Mouse (Mus musculus) intestine, embryonic 14.5 days (tissue): Measurements from ENCODE around the gene Tmem217. TPM values are rescaled to one million over a fixed set of nuclear protein-coding genes. Genes with fewer than 3 reads are reported as not detected.
"Not testable (repeated sequence)": the region's sequence is repeated elsewhere in the genome, so short reads cannot be mapped to it uniquely, and the experiment has no call there.

Experiments
- ATAC-seq: fragments of 200-750 bp; cut with Nextera tagmentation; replicated peaks from 2 replicates; pipeline ENCODE4 v1.8.0; 2017; ENCODE audit warnings: low read depth, moderate number of reproducible peaks, moderate TSS enrichment, moderate library complexity; ENCODE audit not compliant: low FRiP score, low TSS enrichment
- DNase-seq: peaks from one replicate; pipeline ENCODE4 v3.0.0-alpha.2; 2018; ENCODE audit warnings: low spot score
- H3K27ac ChIP-seq: fragments of 300-500 bp; sonication (generic); 2 replicates; pipeline ENCODE4 v1.5.1; 2014; ENCODE audit warnings: low read depth, mild to moderate bottlenecking, control low read depth
- H3K27me3 ChIP-seq: fragments of 300-500 bp; sonication (generic); replicated peaks from 2 replicates; pipeline ENCODE4 v1.6.1; 2014; ENCODE audit warnings: low read length, control low read depth; ENCODE audit not compliant: control insufficient read depth, insufficient read depth
- H3K36me3 ChIP-seq: fragments of 300-500 bp; sonication (generic); 2 replicates; pipeline ENCODE4 v1.6.1; 2014; ENCODE audit warnings: low read length, control low read depth; ENCODE audit not compliant: control insufficient read depth, insufficient read depth
- H3K4me1 ChIP-seq: fragments of 300-500 bp; sonication (generic); replicated peaks from 2 replicates; pipeline ENCODE4 v1.6.1; 2014; ENCODE audit warnings: low read length, control low read depth, mixed read lengths; ENCODE audit not compliant: control insufficient read depth, insufficient read depth
- H3K4me2 ChIP-seq: fragments of 300-500 bp; sonication (generic); 2 replicates; pipeline ENCODE4 v1.6.1; 2014; ENCODE audit warnings: low read length
- H3K4me3 ChIP-seq: fragments of 300-500 bp; sonication (generic); 2 replicates; pipeline ENCODE4 v1.5.1; 2014; ENCODE audit warnings: low read depth, low read length, control low read depth, mixed read lengths
- H3K9ac ChIP-seq: fragments of 300-500 bp; sonication (generic); 2 replicates; pipeline ENCODE4 v1.6.1; 2014; ENCODE audit warnings: mild to moderate bottlenecking, low read length
- H3K9me3 ChIP-seq: fragments of 300-500 bp; sonication (generic); 2 replicates; pipeline ENCODE4 v1.6.1; 2016; ENCODE audit warnings: low read length, control low read depth; ENCODE audit not compliant: control insufficient read depth
- WGBS: fragments of 180-500 bp; shearing (Covaris S2); extraction: QIAGEN DNeasy Blood & Tissue Kit; methylation state at CpG from one replicate; pipeline ENCODE4 v1.1.7; 2014; 5-methylcytosine and 5-hydroxymethylcytosine counted together
- polyA plus RNA-seq: library from polyadenylated mRNA; unstranded; fragments of >200 nt; fragmentation: Nextera tagmentation; extraction: Ambion mirVana; gene quantifications from 2 replicates; pipeline ENCODE4 v1.2.1, GENCODE M21; 2014

Tmem217 gene
- polyA plus RNA-seq, 1 experiment from 2014 or later, result 0.39 TPM

DNA sequence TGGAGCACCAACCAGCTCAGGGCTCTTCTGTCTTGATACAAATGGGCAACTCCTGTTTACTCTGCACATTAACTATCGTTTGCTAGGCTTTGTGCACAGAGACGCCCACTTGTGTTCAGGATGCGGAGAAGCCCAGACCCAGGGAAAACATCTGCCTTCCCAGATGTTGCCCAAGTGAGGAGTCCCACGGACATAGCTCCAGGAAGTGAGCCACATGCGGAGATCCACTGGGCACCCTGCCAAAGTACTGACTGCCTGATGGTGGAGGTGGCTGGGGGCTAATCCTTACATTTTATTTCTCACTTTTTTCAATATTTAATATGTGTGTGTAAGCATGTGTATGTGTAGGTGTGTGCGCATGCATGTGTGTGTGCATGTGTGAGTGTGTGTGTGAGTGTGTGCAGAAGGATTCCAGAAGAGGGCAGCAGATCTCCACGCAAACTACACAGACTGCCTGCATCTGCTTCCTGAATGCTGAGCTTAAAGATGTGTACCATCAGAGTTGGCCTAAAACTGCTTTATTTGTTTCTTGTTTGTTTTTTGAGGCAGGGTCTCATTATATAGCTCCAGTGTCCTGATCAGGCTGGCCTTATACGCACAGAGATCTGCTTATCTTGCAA, 23.5 kb downstream of the Tmem217 start:
- no peak overlapping the region for H3K9ac ChIP-seq
- no peak for ATAC-seq
- no peak overlapping the region for H3K27ac ChIP-seq
- no peaks in the 10 kb centered on the region for H3K27me3 ChIP-seq
- no peak overlapping the region for H3K4me2 ChIP-seq
- DNase-seq, result no peak
- peaks cover 7% of the 10 kb centered on the region; the same call in 1 of the 2 replicates for H3K9me3 ChIP-seq
- 77% methylated on average over 8 of the region's 8 CpGs for WGBS
- no peaks in the 10 kb centered on the region for H3K36me3 ChIP-seq
- no peaks in the 10 kb centered on the region for H3K4me1 ChIP-seq
- H3K4me3 ChIP-seq, result no peak overlapping the region

DNA sequence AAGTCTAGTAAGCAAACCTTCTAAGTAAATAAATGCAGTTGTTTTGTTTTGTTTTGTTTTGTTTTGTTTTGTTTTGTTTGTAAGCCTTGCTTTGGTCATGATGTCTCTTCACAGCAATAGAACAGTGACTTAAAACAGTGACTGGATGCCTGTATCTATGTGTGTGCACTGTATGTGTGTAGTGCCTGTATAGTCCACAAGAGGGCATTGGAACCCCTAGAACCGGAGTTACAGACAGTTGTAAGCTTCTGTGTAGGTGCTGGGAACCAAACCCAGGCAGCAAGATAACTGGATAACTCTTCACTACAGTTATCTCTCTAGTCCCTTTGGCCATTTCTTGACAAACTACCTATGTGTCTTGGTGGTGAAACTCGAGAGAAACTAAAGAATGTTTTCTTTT, 26.6 kb downstream of the Tmem217 start:
- Histone ChIP-seq H3K4me2 (no peak overlapping the region), H3K27ac (no peak overlapping the region), H3K4me3 (no peak overlapping the region), H3K36me3 (no peaks in the 10 kb centered on the region), H3K9ac (no peak overlapping the region), H3K9me3 (peaks cover 7% of the 10 kb centered on the region; the same call in 1 of the 2 replicates), H3K27me3 (no peaks in the 10 kb centered on the region), H3K4me1 (no peaks in the 10 kb centered on the region)
- DNase-seq (no peak), ATAC-seq (no peak)
- WGBS, result 81% methylated on average over 2 of the region's 2 CpGs

DNA sequence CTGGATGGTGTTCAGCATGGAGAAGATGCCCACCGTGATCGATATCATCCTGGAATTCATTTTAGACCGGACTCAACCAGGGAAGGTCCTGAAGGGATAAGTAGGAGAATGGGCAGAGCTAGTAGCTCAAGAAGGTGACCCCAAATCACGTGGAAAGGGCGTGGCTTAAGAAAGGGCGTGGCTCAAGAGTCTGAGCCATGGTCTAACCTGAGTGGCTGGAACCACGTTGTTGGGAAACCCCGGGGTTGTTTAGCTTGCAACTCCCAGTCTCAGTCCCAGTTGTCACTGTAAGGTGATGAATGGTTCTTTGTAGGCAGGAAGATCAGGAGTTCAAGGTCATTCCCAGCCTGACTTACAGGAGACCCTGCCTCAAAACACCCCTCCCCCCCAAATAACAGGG, 32.5 kb downstream of the Tmem217 start:
- Histone ChIP-seq H3K9ac (no peak overlapping the region), H3K36me3 (no peaks in the 10 kb centered on the region), H3K27ac (no peak overlapping the region), H3K4me3 (no peak overlapping the region), H3K4me2 (no peak overlapping the region), H3K27me3 (no peaks in the 10 kb centered on the region), H3K9me3 (no peaks in the 10 kb centered on the region), H3K4me1 (no peaks in the 10 kb centered on the region)
- WGBS, result 71% methylated on average over 8 of the region's 8 CpGs
- ATAC-seq (0 out of 2 replicates have a peak, but pooled peaks have one; percentile 27), DNase-seq (no peak)

DNA sequence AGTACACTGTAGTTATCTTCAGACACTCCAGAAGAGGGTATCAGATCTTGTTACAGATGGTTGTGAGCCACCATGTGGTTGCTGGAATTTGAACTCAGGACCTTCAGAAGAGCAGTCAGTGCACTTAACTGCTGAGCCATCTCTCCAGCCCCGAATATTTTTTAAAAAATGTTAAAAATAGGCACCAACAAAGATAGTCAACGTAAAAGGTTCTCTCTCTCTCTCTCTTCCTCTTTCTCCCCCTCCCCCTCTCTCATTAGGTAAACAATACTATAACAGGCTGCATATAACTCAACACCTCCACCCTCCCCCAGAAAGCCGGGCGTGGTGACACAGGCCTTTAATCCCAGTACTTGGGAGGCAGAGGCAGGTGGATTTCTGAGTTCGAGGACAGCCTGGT, 33.5 kb downstream of the Tmem217 start:
- WGBS, result 92% methylated on average over 5 of the region's 5 CpGs
- not testable (repeated sequence) for H3K9ac ChIP-seq, H3K4me2 ChIP-seq, H3K9me3 ChIP-seq, H3K4me1 ChIP-seq, DNase-seq, H3K27me3 ChIP-seq, H3K4me3 ChIP-seq, ATAC-seq, H3K36me3 ChIP-seq, H3K27ac ChIP-seq

DNA sequence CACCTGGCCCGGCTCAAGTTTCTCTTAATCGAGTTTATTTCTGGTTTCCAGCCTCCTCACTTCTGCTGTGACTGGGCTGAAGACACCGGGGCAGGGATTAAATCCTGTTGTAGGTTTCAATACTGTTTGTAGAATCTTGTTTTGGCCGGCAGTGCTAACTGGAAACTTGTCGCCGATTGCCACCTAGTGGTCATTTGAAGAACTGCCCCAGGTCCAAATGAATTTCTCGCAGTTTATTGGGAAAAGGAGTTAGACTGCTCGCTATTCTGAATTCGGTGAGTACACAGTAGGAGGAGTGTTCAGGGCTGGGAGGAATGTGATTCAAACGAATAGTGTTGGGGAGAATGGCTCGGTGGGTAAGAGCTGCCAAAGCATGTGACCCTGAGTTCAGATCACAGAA, 37.8 kb downstream of the Tmem217 start:
- WGBS, result 2% methylated on average over 11 of the region's 11 CpGs
- Histone ChIP-seq H3K9me3 (no peaks in the 10 kb centered on the region), H3K36me3 (no peaks in the 10 kb centered on the region), H3K4me1 (no peaks in the 10 kb centered on the region), H3K27ac (no peak overlapping the region), H3K4me2 (peak overlapping the region; percentile 13; the same call in 1 of the 2 replicates), H3K4me3 (no peak overlapping the region), H3K27me3 (no peaks in the 10 kb centered on the region), H3K9ac (no peak overlapping the region)
- peak; percentile 57; the same call in 1 of the 2 replicates for ATAC-seq
- peak; percentile 92 for DNase-seq

DNA sequence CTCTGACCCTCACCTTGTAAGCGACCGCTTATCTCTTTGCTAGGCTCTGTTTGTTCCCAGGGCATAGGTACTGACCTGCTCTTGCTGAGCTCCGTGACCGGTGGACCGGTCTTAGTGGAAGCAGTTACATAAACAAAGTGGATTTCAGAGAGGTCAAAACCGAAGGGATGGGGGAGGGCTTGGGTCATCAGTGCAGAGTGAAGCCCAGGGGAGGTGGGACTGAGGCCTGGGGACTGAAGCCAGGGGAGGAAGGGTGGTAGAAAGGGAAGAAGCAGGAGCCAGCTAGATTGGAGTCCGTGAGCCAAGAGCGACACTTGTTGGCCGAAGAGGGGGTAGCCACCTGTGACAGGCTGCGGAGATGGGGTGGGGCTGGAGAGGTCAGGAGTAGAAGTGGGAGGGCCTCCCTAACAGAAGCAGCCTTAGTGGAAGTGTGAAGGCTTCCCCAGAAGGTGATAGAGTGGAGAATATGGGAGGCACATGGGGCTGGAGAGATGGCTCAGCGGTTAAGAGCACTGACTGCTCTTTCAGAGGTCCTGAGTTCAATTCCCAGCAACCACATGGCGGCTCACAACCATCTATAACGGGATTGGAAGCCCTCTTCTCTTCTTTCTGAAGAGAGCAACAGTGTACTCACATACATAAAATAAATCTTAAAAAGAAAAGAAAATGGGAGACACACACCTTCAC, 39.0 kb downstream of the Tmem217 start:
- Histone ChIP-seq H3K4me1 (no peaks in the 10 kb centered on the region), H3K9me3 (no peaks in the 10 kb centered on the region), H3K27me3 (no peaks in the 10 kb centered on the region), H3K4me3 (no peak overlapping the region), H3K4me2 (no peak overlapping the region), H3K27ac (no peak overlapping the region), H3K36me3 (no peaks in the 10 kb centered on the region), H3K9ac (no peak overlapping the region)
- DNase-seq, result peak; percentile 77
- WGBS, result 23% methylated on average over 13 of the region's 13 CpGs
- peak; percentile 40; the same call in 1 of the 2 replicates for ATAC-seq

DNA sequence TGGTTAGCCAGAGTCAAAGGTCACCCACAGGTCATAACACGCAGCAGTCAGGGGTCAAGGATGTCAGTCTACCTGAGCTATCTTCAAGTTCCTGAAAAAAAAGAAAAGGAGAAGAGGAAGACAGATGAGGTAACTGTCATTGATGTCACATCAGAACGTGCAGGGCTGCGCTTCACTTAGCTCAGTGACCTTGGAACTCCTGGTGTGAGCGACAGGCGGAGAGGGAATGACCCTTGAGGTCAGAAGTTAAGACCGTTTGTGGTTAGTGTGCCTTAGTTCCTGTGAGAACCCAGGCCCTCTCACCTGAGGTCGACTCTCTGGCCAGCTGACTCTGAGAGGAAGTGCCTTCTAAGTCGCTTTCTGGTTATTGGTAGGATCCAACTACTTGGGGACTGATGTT, 41.5 kb downstream of the Tmem217 start:
- H3K27me3 ChIP-seq, result no peaks in the 10 kb centered on the region
- ATAC-seq, result no peak
- no peak overlapping the region for H3K27ac ChIP-seq
- no peaks in the 10 kb centered on the region for H3K36me3 ChIP-seq
- no peak overlapping the region for H3K4me3 ChIP-seq
- no peak overlapping the region for H3K9ac ChIP-seq
- 50% methylated on average over 8 of the region's 8 CpGs for WGBS
- no peaks in the 10 kb centered on the region for H3K4me1 ChIP-seq
- H3K9me3 ChIP-seq, result no peaks in the 10 kb centered on the region
- H3K4me2 ChIP-seq, result no peak overlapping the region
- DNase-seq, result no peak

DNA sequence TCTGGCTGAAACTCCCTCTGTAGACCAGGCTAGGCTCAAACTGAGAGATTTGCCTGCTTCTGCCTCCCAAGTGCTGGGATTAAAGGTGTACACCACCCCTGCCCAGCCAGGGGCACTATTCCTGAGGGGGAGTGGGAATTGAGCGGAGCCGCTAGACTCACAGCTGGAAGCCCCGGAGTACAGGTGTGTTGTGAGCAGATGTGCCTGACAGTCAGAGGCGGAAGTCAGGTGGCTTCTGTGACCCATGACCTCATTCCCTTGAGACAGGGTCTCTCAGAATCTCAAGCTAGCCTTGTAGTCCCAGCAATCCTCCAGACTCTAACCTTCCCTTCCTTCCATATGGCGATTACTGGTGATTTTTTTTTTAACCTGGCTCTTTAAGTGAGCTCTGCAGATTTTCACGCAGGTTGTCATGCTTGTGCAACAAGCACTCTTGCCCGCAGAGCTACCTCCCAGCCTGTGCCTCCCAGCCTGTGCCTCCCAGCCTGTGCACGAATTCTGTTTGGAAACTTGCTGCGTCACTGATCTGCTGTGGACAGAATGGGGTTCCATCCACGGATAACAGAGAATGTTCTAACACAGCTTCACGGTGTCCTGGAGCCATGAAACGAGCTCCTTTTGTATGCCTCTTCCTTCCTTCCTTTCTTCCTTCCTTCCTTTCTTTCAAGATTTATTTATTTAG, 43.1 kb downstream of the Tmem217 start:
- Histone ChIP-seq H3K9me3 (no peaks in the 10 kb centered on the region), H3K27ac (no peak overlapping the region), H3K9ac (no peak overlapping the region), H3K36me3 (no peaks in the 10 kb centered on the region), H3K4me1 (no peaks in the 10 kb centered on the region), H3K4me3 (no peak overlapping the region), H3K4me2 (no peak overlapping the region), H3K27me3 (no peaks in the 10 kb centered on the region)
- DNase-seq (no peak), ATAC-seq (no peak)
- WGBS, result 57% methylated on average over 12 of the region's 12 CpGs
